Mouse (Mus musculus) brain, embryonic 18.5 days (tissue): Measurements from ENCODE around the gene Lrrc1.
A peak's percentile ranks its signal among the peaks of the same experiment; 100 is the strongest.

Experiments
- DNase-seq: peaks from one replicate; pipeline ENCODE4 v3.0.0-alpha.2; 2012; ENCODE audit warnings: low read depth, low spot score

Gene Lrrc1

GRCm38 (mm10) chr9:77427292-77428114, 117.2 kb downstream of the Lrrc1 start:
- DNase-seq, result no peak

- no peak for DNase-seq
Observed at GRCm38 (mm10) chr9:77426110-77426509, 118.6 kb downstream of the Lrrc1 start.

DNA sequence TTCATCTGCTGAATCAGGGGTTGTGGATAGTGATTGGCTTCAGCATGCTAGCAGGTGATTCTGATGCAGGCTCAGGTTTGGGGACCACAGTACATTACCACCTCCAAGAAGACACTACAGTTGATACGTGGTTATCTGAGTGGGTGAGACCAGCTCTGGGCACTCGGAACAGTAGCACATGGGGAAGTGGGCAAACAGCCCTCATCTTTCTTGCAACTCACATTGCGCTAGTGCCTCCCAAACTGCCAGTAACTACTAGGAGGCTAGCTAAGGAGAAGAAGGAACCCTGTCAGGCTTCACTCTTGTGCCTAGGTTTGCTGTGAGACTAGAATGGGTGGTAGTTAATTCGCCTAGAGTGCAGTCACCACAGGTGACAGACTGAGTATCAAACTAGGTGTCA, 119.1 kb downstream of the Lrrc1 start:
- no peak for DNase-seq

GRCm38 (mm10) chr9:77420200-77420585, 124.5 kb downstream of the Lrrc1 start:
- no peak for DNase-seq

GRCm38 (mm10) chr9:77419501-77420199, 125.0 kb downstream of the Lrrc1 start:
- no peak for DNase-seq

DNA sequence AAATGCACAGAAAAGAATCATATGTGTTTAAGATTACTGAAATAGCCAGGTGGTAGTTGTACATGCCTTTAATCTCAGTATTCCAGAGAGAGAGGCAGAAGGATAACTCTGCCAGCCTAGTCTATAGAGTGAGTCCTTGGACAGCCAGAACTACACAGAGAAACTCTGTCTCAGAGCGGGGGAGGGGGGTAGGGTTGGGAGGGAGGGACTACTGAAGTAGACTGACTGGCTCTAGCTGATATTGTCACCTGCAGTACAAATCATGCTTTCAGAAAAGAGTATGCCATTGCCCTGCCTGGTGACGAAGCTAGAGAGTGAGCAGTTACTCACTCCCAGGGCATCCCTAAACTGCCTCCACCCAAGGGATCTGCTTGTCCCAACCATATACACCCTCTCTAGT, 125.9 kb downstream of the Lrrc1 start:
- DNase-seq, result no peak

DNA sequence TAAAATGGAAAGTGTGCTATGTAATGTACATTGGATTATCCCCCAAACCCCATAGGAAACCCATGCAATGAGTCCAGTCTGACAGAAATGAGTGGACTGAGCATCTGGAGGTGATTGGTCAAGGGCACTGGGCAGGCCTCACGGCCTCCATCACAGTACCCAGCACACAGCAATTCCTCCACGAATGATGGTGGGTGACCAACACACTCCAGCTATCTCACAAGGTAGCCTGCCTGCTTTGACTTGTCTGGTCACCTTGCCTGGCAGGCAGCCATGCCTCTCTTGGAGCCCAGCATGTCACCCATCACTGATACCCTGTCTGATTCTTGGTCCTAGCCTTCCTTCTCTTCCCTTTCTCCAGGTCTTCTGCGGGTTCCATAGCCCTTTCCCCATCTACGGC, 128.2 kb downstream of the Lrrc1 start:
- DNase-seq, result no peak

DNA sequence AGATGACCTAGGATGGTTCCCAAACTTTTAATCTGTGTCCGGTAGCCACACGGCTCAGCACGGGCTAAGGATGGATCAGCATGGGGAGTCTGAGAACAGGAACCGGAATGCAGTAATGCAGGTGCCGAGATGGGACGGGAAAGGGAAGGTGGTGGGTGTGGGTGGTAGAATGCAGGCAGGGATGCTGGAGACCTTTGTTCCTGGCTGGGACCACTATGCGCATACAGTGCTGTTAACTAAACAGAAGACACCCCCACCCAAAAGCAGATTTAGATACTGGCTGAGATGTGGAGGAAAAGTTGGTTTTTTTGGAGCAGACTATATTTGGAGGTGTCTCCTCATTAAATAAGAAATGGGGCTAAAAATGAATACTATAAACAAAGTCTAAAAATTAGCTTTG, 128.7 kb downstream of the Lrrc1 start:
- DNase-seq, result no peak

DNA sequence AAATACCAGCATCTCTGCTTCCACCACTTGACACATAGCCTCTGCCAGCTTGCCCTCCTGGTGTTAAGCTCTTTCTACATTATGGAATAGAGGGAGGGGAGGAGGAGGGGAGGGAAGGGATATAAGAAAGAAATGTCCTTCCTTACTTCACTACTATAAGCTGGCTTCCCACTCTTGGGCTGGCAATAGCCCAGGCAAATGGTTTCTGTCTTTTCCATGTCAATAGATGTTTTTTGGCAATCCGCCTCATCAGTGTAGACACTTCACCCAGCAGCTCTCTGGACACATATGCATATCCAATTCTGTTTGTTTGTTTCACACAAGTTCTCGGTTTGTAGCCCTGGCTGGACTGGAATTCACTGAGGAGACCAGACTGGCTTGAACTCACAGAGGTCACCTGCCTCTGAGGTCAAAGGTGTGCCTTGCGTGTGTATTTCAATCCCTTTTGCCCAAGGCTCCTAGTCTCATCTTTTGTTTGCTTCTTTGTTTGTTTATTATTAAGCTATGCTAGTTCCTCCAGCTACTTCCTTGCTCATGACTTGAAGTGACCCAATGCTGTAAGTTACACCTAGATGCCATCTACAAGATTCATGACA, 132.7 kb downstream of the Lrrc1 start:
- no peak for DNase-seq

- DNase-seq, result no peak
Observed at GRCm38 (mm10) chr9:77410968-77411367, 133.7 kb downstream of the Lrrc1 start.

- DNase-seq, result no peak
Observed at GRCm38 (mm10) chr9:77410524-77410923, 134.1 kb downstream of the Lrrc1 start.

GRCm38 (mm10) chr9:77408053-77408603, 136.5 kb downstream of the Lrrc1 start:
- no peak for DNase-seq

DNA sequence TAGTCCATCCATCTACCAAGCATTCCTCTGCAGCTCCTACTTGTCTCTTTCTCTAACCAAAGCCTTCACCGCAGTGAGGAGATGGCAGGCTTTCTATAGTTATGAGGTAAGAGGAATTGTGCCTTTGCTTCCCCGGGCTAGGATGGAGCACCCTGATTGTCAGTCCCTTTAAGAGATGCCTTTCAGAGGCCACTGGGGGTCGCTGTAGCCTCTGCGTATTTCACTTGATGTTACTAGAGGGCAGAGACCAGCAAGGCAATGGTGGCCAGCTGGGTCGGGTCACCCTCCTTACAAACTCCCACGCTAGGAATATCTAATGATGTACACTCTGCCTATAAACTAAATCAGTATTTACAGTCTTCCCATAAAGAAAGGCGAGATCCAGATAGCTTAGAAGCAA, 137.8 kb downstream of the Lrrc1 start:
- DNase-seq, result no peak

DNA sequence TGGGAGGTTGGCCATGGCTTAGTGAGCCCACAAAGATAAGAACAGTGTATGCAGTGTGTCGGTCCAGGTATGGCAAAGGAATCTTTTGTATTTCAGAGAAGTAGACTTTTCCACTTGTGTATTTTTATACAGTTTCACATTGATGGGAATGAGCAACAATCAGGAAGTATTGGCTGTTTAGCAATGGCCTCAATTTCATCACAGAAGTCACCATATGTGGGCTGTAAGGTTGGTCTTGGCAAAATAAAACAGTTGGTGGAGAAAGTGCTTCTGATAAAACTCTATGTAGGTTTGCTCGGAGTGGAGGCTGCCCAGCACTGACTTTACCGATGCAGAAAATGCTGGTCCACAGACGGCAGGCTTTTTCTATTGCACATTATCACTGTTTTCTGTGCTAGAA, 140.2 kb downstream of the Lrrc1 start:
- DNase-seq, result no peak

DNA sequence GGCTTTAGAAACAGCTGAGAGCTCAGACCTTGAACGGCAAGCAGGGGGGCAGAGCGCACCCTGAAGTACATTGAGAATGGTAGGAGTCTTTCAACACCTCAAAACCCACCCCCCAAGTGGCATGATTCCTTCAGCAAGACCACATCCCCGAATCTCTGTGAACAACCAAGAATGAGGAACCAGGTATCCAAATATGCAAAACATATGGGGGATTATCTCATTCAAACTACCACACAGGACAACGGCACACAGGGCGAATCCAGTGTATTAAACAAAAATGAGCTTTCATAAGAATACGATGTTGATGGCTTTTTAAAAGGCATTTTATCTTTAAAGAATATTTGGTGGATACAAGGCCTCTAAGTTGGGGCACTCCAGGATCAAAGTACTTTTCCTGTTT, 140.7 kb downstream of the Lrrc1 start:
- DNase-seq, result no peak

GRCm38 (mm10) chr9:77402971-77403370, 141.7 kb downstream of the Lrrc1 start:
- DNase-seq, result no peak

DNA sequence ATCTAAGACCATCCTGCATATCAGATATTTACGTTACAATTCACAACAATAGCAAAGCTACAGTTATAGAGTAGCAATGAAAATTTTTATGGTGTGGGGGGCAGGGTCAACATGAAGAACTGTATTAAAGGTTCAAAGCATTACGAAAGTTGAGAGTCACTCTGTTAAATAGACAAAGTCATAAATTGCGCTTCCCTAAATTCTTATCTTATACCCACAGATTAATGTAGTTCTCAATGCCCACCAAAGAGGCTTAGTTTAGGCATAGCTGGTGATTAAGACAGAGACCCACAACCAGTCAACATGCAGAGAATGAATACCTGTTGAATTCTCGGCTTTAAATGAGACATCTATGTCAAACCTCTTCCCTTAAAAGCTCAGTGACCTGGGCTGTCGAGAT, 144.9 kb downstream of the Lrrc1 start:
- no peak for DNase-seq

- DNase-seq, result peak; percentile 18
Observed at GRCm38 (mm10) chr9:77398856-77399631, 145.6 kb downstream of the Lrrc1 start.

DNA sequence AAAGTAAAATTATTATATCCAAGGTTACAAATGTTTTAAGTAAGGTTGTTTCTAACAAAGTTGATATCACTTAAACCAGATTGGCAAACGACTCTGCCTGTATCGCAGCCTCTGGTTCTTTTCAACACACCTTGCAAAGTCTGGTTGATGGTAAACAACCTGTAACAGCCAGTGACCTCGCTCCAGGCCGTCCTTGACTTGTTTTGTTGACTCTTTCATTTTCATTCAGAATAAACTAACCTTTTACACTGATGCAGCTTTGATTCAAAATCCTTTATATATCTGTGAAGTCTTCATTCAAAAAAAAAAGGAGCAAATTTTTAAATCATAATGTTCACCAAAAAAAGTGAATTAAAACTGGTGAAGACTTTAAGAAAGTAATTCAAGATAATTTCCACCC, 147.6 kb downstream of the Lrrc1 start:
- DNase-seq, result no peak

DNA sequence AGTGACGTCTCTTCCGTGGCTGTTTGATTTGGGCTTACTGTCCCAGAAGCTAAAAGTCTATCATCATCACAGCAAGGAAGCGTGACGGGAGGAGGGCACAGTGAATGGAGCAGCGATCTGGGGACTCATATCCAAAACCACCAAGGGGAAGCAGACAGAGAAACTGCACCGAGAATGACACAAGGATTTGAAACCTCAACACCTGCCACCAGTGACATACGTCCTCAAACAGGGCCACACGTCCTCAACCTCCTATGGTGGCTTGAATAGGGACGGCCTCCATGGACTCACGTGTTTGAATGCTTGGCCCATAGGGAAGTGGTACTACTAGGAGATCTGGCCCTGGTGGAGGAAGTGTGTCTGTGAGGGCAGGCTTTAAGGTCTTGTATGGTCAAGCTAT, 153.4 kb downstream of the Lrrc1 start:
- DNase-seq, result no peak

DNA sequence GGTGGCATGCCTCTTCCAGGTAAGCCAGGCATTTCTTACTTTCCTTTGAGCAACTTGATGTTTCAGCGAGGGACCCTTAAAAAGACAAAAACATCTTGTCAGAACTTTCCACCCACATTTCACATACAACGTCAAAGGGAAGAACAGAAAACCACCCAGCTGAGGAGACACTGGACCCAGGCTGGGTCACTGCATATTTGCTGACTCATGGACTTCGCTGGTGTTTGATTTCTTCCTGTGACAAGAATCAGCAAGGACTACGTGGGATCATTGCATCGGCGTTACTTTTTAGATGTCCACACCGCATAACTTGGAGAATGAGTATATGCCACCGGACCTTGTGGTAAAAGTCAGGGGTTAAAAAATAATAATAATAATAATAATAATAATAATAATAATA, 155.7 kb downstream of the Lrrc1 start:
- DNase-seq, result no peak

DNA sequence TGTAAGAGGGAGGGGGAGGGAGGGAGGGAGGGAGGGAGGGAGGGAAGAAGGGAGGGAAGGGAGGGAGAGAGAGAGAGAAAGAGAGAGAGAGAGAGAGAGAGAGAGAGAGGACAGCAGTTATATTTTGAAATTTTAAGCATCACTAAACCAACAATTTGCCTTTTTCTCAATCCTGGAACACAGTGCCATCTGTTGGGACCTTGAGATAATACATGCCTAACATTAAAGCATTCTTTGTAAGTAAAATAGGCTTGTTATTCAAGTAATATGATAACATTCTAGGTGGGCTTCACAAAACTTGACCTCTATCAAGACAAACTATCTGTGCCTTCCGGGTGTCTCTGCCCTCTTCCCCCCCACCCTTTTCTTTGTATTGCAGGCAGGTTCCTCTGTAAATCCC, 157.9 kb downstream of the Lrrc1 start:
- DNase-seq, result peak; percentile 34
